Mouse (Mus musculus): ENCODE measurements around the gene Dclk1.

Gene Dclk1

GRCm38 (mm10) chr3:55447486-55448460 lies 205.6 kb downstream of the Dclk1 start:
- intact Hi-C loops (cut with DNase I), result no loop called here

GRCm38 (mm10) chr3:55449148-55449547 lies 207.0 kb downstream of the Dclk1 start:
- intact Hi-C loops (cut with DNase I), result no loop called here

GRCm38 (mm10) chr3:55451035-55451434 lies 208.9 kb downstream of the Dclk1 start:
- intact Hi-C loops (cut with DNase I), result no loop called here

DNA sequence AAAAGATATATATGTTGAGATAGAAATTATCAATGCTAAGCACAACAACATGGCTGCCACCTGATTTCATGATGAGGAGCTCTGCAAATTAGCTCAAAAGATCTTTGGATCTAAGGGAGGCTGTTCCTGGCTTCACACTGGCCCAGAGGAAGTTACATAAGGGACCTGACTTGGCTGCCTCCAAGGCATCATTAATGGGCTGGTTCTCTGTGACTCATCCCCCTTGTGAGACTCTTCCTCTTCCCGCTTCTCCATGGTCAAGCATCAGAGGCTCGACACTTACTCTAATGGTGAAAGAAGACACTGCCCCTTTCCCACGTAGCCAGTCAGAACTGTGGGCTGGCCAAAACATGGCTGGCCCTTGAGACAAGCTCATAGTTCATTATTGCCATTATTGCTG lies 209.7 kb downstream of the Dclk1 start:
- intact Hi-C loops (cut with DNase I), result no loop called here

DNA sequence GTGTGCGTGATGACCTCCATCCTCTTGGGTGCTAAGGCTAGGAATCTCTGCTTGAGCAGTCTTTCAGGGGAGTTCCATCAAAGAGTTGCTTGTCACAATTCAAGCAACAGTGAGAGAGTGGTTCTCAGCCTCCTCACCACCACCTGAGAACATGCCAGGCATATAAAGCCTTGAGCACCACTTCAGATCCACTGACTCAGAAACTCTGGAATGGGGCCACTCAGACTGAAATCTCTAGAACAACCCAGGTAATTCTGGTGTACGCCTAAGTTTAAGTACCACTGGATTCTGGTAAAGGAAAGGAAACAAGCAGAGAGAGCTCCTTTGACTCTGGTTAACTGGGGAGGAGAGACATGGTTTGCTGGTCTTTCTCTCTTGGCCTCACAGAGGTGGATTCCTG lies 210.3 kb downstream of the Dclk1 start:
- intact Hi-C loops (cut with DNase I), result no loop called here

- intact Hi-C loops (cut with DNase I), result loop anchor here (10.0 kb wide), 1 partner anchor 86 kb away; no protein-coding TSS in a partner anchor
Measured at GRCm38 (mm10) chr3:55461092-55461491, 218.9 kb downstream of the Dclk1 start.

DNA sequence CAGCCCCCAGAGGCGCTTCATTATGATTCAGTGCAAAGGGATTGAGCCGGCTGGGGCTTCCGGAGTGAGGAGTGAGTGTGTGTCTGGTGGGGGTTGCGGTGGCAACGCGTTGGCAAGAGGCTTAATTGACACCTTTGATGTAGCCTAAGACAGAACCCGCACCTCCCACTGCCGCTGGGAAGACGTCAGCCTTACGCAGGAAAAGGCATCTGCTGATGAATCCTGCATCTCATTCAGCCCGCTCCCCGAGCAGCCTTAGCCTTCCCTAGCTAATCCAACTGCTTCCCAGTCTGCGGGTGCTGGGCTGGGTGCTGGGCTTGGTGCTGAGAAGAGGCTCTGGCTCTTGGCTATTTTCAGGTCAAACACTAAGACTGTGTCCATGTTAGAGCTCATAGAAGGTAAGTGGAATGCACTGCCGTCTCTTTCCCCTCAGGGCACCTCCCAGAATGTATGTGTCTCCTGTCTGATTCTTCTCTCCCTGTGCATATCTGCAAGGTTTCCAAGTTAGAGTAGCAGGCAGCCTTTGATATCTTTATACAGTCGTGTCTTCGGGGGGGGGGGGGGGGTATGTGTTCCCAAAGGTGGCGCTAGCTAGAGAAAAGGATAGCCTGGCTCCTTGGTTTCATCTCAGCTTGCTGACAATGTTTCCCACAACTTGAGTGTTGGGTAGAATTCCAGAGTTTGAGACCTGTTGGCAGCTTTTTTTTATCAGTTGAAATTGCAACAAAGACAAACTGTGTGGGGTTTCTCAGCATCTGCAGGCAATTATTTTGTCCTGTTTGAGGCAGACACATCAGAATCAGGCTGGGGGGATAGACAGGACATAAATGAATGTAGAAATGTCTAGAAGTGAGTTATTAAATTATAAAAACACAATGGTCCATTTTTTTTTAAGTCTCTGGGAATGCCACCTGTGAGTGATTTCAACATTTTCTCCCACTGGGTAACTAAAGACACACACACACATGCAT lies 219.8 kb downstream of the Dclk1 start:
- intact Hi-C loops (cut with DNase I), result loop anchor here (10.0 kb wide), 1 partner anchor 87 kb away; no protein-coding TSS in a partner anchor

DNA sequence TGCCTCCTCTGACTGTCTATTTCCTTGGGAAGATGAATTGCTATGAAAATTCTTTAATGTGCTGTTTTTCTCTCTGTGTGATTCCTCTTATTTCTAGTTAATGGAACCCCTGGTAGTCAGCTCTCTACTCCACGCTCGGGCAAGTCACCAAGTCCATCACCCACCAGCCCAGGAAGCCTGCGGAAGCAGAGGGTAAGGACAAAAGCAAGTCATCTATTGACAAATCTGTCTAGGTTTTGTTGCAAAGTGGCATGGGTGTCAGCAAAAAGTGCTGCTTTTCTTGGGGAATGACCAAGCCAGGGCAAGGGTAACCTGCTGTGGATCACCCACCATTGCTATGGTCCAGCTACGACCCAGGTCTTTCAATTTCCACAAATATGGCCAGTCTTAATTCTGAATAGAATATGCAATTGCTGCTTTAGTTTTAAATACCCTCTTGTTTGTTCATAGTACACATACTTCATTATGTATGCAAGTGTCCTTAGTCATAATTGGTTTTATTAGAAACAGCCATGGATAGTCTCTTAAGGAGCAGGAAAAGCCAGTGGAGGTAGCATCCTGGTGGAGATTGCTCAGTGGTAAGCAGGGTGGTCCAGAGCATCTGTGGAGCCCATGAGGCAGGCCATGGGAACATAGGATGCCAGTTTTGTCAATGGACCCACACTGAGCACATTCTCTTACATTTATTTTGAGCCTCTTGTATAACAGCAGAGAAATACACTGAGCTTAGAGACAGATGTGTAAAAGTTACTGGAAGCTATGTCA lies 220.9 kb downstream of the Dclk1 start:
- intact Hi-C loops (cut with DNase I), result loop anchor here (10.0 kb wide), 1 partner anchor 88 kb away; no protein-coding TSS in a partner anchor

GRCm38 (mm10) chr3:55464226-55464625 lies 222.1 kb downstream of the Dclk1 start:
- intact Hi-C loops (cut with DNase I), result loop anchor here (10.0 kb wide), 1 partner anchor 89 kb away; no protein-coding TSS in a partner anchor

DNA sequence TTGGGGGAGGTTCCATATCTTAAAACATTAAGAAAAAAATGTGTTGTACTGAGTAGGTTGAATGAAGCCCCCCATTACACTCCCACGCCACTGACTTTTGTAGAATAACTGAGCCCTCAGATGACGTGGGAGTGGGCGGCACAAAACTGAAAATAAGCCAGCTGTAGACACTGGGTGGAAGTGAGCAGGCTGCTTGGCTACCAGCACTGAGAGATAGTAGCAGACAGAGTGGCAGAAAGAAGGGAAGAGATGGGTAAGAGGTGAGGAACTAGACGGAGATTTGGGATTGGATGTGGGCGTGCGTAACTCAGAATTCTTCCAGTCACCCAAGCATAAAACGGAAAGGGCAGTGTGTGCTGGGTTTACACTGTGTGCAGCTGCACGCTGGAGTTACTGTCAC lies 223.6 kb downstream of the Dclk1 start:
- intact Hi-C loops (cut with DNase I), result loop anchor here (10.0 kb wide), 1 partner anchor 91 kb away; no protein-coding TSS in a partner anchor

DNA sequence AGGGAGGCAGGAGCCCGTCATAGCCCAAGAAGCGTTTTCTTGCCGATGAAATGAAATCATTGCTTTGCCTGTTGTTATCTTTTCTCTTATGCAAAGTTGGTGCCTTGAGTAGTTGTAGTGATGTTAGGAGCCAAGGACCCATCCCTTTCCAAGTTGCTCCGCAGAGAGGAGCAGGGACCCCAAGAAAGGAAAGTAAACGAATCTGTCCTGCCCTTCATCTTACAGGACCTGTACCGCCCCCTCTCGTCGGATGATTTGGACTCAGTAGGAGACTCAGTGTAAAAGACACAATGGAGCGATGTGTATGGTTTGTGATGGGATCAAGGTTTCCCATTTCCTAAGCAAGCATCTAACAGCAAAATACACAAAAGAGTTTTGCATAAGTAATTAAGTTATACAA lies 224.2 kb downstream of the Dclk1 start:
- intact Hi-C loops (cut with DNase I), result loop anchor here (10.0 kb wide), 1 partner anchor 92 kb away; no protein-coding TSS in a partner anchor

- intact Hi-C loops (cut with DNase I), result no loop called here
Measured at GRCm38 (mm10) chr3:55472110-55472509, 229.9 kb downstream of the Dclk1 start, which contains the start of gene Gm21954. Gene Gm21954 (minus strand): TSS chr3:55472210.

DNA sequence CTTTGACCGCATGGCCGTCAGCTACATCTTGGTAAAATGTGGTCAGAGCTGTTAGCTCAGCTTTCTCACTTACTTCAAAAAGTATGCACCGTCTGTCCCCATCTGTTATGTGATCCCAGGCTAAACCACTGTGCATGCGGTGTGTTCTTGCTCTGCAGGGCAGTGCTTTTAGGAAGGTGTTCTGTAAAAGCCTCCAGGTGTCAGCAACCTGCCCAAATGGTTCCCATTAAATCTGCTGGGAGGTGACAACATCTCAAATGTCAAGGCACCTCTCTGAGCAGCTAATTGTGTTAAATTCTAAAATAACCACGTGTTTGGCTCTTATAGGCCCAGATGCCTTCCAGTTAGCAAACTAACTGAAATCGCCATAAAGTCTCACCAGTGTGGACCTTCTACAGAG lies 231.0 kb downstream of the Dclk1 start:
- intact Hi-C loops (cut with DNase I), result no loop called here

DNA sequence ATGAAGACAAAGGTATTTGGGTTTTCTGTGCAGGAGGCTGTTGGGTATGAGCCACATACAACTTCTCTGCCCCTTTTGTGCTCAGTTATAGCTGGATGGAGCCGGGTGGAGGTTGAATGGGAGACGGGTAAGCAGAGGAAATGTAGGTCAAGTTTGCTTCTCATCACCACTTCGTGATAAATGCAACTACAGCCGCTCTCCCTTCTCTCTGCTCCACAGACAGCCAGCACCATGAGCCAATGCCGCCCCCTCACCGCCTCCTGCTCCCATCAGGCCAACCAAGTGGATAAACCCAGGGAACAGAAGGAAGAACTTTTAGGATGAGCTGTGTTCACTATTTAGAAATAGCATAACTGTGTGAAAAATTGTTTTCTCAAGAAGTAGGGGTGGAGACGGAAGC lies 234.5 kb downstream of the Dclk1 start:
- intact Hi-C loops (cut with DNase I), result no loop called here

GRCm38 (mm10) chr3:55479306-55479705 lies 237.1 kb downstream of the Dclk1 start:
- intact Hi-C loops (cut with DNase I), result no loop called here

- intact Hi-C loops (cut with DNase I), result no loop called here
Measured at GRCm38 (mm10) chr3:55481140-55481539, 239.0 kb downstream of the Dclk1 start.

DNA sequence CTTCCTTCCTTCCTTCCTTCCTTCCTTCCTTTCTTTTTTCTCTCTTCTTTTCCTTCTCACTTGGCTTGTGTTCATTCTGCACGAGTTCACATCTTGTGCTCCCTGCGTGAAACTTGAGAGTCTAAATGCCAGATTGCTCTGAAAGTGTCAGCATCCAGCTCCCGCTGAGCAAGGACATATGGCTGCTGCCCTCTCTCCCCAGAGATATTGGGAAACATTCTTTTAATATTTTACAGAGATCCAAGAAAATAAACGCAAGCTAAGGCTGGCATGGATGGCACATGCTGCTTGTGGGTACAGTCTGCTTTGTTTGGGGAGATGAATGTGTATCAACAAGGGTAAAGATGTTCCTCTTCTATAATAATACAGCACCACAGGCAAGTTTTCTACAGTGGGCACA lies 241.2 kb downstream of the Dclk1 start:
- intact Hi-C loops (cut with DNase I), result no loop called here

- intact Hi-C loops (cut with DNase I), result no loop called here
Measured at GRCm38 (mm10) chr3:55489231-55489990, 247.2 kb downstream of the Dclk1 start.

DNA sequence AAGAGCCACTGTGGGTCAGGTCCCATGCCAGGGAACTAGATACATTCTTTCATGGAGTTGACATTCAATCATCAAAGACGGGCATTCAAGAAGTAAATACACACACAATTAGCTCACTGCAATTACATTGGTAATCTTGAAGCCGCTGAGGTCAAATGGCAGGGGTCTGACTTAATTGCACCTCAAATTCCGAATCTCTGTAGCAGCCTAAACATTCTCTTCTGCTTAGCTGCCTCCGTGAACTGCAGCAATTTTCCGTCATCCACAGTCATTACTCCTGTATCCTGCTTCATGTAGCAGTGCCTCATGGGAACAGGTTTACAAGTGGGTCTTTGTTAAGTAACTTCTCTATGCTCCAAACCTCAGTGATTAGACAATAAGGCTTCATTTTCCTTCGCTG lies 249.9 kb downstream of the Dclk1 start:
- intact Hi-C loops (cut with DNase I), result loop anchor here (10.0 kb wide), 1 partner anchor 117 kb away; no protein-coding TSS in a partner anchor

DNA sequence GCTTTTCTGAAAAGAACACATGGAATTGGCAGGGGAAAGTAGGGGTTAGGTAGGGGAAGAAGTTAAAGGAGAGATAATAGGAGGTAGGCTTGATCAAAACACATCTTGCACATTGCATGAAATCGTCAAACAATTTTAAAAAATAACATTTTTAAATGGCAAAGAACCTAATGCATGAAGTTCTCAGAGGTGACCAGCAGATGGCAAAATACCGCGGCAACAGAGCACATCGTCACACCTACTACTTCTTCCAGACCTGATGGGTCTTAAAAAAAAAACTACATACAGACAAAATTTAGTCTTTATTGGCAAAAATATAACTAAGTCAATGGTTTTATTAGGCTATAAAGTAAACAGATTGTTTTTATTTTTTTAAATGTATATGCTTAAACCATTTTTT lies 252.2 kb downstream of the Dclk1 start:
- intact Hi-C loops (cut with DNase I), result loop anchor here (10.0 kb wide), 1 partner anchor 120 kb away; no protein-coding TSS in a partner anchor
